Mouse (Mus musculus) forebrain, embryonic 13.5 days (tissue): ENCODE measurements at regions not wholly inside any gene's neighbourhood (a gene's known extent, or its start where the extent isn't known, plus 50 kb on each side); places are given as distances from the start of the nearest gene placed in this dataset.
A peak's percentile ranks its signal among the peaks of the same experiment; 100 is the strongest.
"Not testable (repeated sequence)": the region's sequence is repeated elsewhere in the genome, so short reads cannot be mapped to it uniquely, and the experiment has no call there.

Experiments used
- ATAC-seq: fragments of 200-750 bp; cut with Nextera tagmentation; 2 replicates; pipeline ENCODE4 v1.8.0; 2017
- H3K27ac ChIP-seq: fragments of 300-500 bp; sonication (generic); 2 replicates; pipeline ENCODE4 v1.5.1; 2015; ENCODE audit warnings: inconsistent platforms, mild to moderate bottlenecking, moderate library complexity
- H3K27me3 ChIP-seq: fragments of 300-500 bp; sonication (generic); 2 replicates; pipeline ENCODE4 v1.6.1; 2015; ENCODE audit warnings: mild to moderate bottlenecking, inconsistent platforms
- H3K36me3 ChIP-seq: fragments of 300-500 bp; sonication (generic); 2 replicates; pipeline ENCODE4 v1.6.1; 2015; ENCODE audit warnings: mild to moderate bottlenecking, inconsistent platforms; ENCODE audit not compliant: poor library complexity, severe bottlenecking
- H3K4me1 ChIP-seq: fragments of 300-500 bp; sonication (generic); 2 replicates; pipeline ENCODE4 v1.6.1; 2015; ENCODE audit warnings: inconsistent platforms
- H3K4me2 ChIP-seq: fragments of 300-500 bp; sonication (generic); 2 replicates; pipeline ENCODE4 v1.6.1; 2015; ENCODE audit warnings: inconsistent platforms, mild to moderate bottlenecking, moderate library complexity
- H3K4me3 ChIP-seq: fragments of 300-500 bp; sonication (generic); 2 replicates; pipeline ENCODE4 v1.5.1; 2015; ENCODE audit warnings: mild to moderate bottlenecking, inconsistent platforms
- H3K9ac ChIP-seq: fragments of 300-500 bp; sonication (generic); 2 replicates; pipeline ENCODE4 v1.6.1; 2015; ENCODE audit warnings: mild to moderate bottlenecking, inconsistent platforms
- H3K9me3 ChIP-seq: fragments of 300-500 bp; sonication (generic); replicated peaks from 2 replicates; pipeline ENCODE4 v1.6.1; 2016; ENCODE audit warnings: inconsistent platforms
- WGBS: fragments of 180-500 bp; shearing (Covaris S2); methylation state at CpG from one replicate; pipeline ENCODE4 v1.1.7; 2015; 5-methylcytosine and 5-hydroxymethylcytosine counted together

GRCm38 (mm10) chr9:5604019-5604418, 258.8 kb downstream of the Casp12 start:
- no peaks in the 10 kb centered on the region for H3K27me3 ChIP-seq
- H3K4me1 ChIP-seq, result no peaks in the 10 kb centered on the region
- H3K27ac ChIP-seq, result no peak overlapping the region
- H3K36me3 ChIP-seq, result no peaks in the 10 kb centered on the region
- no peak for ATAC-seq
- WGBS, result 59% methylated on average over 1 of the region's 1 CpGs
- no peak overlapping the region for H3K9ac ChIP-seq
- no peaks in the 10 kb centered on the region for H3K9me3 ChIP-seq
- no peak overlapping the region for H3K4me3 ChIP-seq
- H3K4me2 ChIP-seq, result no peak overlapping the region

GRCm38 (mm10) chr9:5605015-5605414, 259.8 kb downstream of the Casp12 start:
- no peaks in the 10 kb centered on the region for H3K9me3 ChIP-seq
- no peak overlapping the region for H3K9ac ChIP-seq
- no peaks in the 10 kb centered on the region for H3K27me3 ChIP-seq
- no peak overlapping the region for H3K4me3 ChIP-seq
- H3K4me2 ChIP-seq, result no peak overlapping the region
- H3K27ac ChIP-seq, result no peak overlapping the region
- no peak for ATAC-seq
- H3K4me1 ChIP-seq, result no peaks in the 10 kb centered on the region
- no peaks in the 10 kb centered on the region for H3K36me3 ChIP-seq

- H3K27ac ChIP-seq, result no peak overlapping the region
Observed at GRCm38 (mm10) chr9:5616725-5617124, 271.5 kb downstream of the Casp12 start.

GRCm38 (mm10) chr9:5623396-5623795, 278.2 kb downstream of the Casp12 start:
- H3K9ac ChIP-seq, result no peak overlapping the region
- WGBS, result 91% methylated on average over 2 of the region's 2 CpGs
- no peaks in the 10 kb centered on the region for H3K27me3 ChIP-seq
- H3K4me3 ChIP-seq, result no peak overlapping the region
- H3K36me3 ChIP-seq, result no peaks in the 10 kb centered on the region
- H3K9me3 ChIP-seq, result no peaks in the 10 kb centered on the region
- H3K4me1 ChIP-seq, result no peaks in the 10 kb centered on the region
- no peak overlapping the region for H3K27ac ChIP-seq
- no peak overlapping the region for H3K4me2 ChIP-seq
- ATAC-seq, result no peak

More at GRCm38 (mm10) chr9:5616725-5617124, 271.5 kb downstream of the Casp12 start:
- Histone ChIP-seq H3K9me3 (no peaks in the 10 kb centered on the region), H3K4me2 (no peak overlapping the region), H3K4me3 (no peak overlapping the region), H3K27me3 (no peaks in the 10 kb centered on the region), H3K9ac (no peak overlapping the region), H3K36me3 (no peaks in the 10 kb centered on the region), H3K4me1 (no peaks in the 10 kb centered on the region)
- 94% methylated on average over 17 of the region's 17 CpGs for WGBS
- ATAC-seq, result no peak

DNA sequence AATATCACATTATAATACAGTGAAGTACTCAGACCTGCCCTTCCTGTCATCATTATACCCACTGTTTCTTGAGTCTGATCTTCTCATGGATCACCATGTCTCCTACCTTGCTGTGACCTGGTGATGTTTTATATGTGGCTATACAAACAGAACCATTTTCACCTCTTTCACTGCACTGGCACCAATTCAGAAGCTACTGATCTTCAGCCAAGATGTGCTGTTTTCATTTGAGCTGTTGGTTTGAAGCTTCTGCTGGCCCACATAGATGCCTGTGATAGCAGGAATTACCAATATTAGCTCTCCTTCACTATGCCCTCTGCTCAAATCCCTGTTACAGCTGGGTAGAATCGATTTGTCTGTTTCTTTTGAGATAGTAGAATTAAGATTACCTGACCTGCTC, 282.3 kb downstream of the Casp12 start:
- H3K4me1 ChIP-seq, result no peaks in the 10 kb centered on the region
- ATAC-seq, result no peak
- H3K27ac ChIP-seq, result no peak overlapping the region
- 70% methylated on average over 1 of the region's 1 CpGs for WGBS
- H3K36me3 ChIP-seq, result no peaks in the 10 kb centered on the region
- no peak overlapping the region for H3K9ac ChIP-seq
- H3K4me3 ChIP-seq, result no peak overlapping the region
- H3K9me3 ChIP-seq, result no peaks in the 10 kb centered on the region
- H3K4me2 ChIP-seq, result no peak overlapping the region
- no peaks in the 10 kb centered on the region for H3K27me3 ChIP-seq

GRCm38 (mm10) chr9:5634461-5634953, 289.3 kb downstream of the Casp12 start:
- no peak overlapping the region for H3K4me2 ChIP-seq
- no peaks in the 10 kb centered on the region for H3K9me3 ChIP-seq
- H3K36me3 ChIP-seq, result no peaks in the 10 kb centered on the region
- WGBS, result 57% methylated on average over 3 of the region's 3 CpGs
- no peak overlapping the region for H3K9ac ChIP-seq
- no peak for ATAC-seq
- H3K27ac ChIP-seq, result no peak overlapping the region
- H3K27me3 ChIP-seq, result no peaks in the 10 kb centered on the region
- no peaks in the 10 kb centered on the region for H3K4me1 ChIP-seq
- H3K4me3 ChIP-seq, result no peak overlapping the region

DNA sequence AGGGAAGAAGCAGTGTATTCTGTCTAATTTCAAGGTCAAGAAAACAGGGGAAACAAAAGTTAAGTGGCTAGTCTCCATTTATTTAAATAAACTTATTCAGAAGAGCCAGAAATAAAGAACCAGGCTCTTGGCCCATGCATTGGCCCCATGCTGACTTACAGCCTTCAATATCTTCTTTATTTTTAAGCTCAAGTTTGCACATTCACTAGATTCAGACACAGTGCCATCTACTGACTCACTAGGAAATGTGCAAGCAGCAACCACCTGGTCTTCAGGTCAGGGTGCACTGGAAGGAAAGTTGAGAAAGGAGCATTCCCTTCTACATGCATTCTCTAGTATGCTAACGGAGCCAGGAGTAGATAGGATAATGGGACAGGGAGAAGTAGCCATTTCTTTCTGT, 289.7 kb downstream of the Casp12 start:
- H3K9me3 ChIP-seq, result no peaks in the 10 kb centered on the region
- no peak overlapping the region for H3K9ac ChIP-seq
- ATAC-seq, result peak; percentile 70; the same call in 1 of the 2 replicates
- WGBS, result 23% methylated on average over 1 of the region's 1 CpGs
- no peaks in the 10 kb centered on the region for H3K36me3 ChIP-seq
- H3K4me2 ChIP-seq, result no peak overlapping the region
- no peak overlapping the region for H3K4me3 ChIP-seq
- H3K27ac ChIP-seq, result no peak overlapping the region
- no peaks in the 10 kb centered on the region for H3K4me1 ChIP-seq
- no peaks in the 10 kb centered on the region for H3K27me3 ChIP-seq

DNA sequence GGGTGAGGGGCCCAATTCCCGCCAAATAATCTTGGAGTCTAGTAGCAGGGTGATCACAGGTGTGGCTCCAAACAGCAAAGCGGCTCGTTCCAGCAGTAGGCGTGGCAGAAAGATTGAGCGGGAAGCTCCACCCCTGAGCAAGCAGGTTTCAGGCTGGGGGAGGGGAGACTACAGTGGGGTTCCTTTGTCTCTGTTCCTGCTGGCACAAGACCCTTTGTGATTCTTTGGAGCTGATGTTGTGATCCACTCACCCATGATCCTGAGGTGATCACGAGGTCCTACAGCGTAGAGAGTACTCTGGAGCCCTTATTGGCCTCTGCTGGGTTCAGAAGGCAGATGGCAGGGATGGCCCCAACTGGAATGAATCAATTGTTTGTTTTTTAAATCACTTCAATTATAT, 318.7 kb downstream of the Casp12 start:
- no peaks in the 10 kb centered on the region for H3K27me3 ChIP-seq
- H3K9me3 ChIP-seq, result no peaks in the 10 kb centered on the region
- no peak overlapping the region for H3K9ac ChIP-seq
- no peak overlapping the region for H3K27ac ChIP-seq
- 82% methylated on average over 7 of the region's 7 CpGs for WGBS
- ATAC-seq, result no peak
- H3K4me2 ChIP-seq, result no peak overlapping the region
- H3K4me1 ChIP-seq, result no peaks in the 10 kb centered on the region
- no peaks in the 10 kb centered on the region for H3K36me3 ChIP-seq
- H3K4me3 ChIP-seq, result no peak overlapping the region

GRCm38 (mm10) chr9:5673551-5673950, 328.3 kb downstream of the Casp12 start:
- ATAC-seq, result no peak
- no peak overlapping the region for H3K27ac ChIP-seq

GRCm38 (mm10) chr9:5708482-5708881, 363.3 kb downstream of the Casp12 start:
- Histone ChIP-seq H3K36me3 (no peaks in the 10 kb centered on the region), H3K27ac (no peak overlapping the region), H3K4me3 (no peak overlapping the region), H3K9me3 (no peaks in the 10 kb centered on the region), H3K27me3 (no peaks in the 10 kb centered on the region), H3K4me1 (no peaks in the 10 kb centered on the region), H3K4me2 (no peak overlapping the region), H3K9ac (no peak overlapping the region)
- ATAC-seq, result no peak
- 81% methylated on average over 3 of the region's 3 CpGs for WGBS

More at GRCm38 (mm10) chr9:5673551-5673950, 328.3 kb downstream of the Casp12 start:
- 88% methylated on average over 4 of the region's 4 CpGs for WGBS
- Histone ChIP-seq H3K36me3 (no peaks in the 10 kb centered on the region), H3K9ac (no peak overlapping the region), H3K27me3 (no peaks in the 10 kb centered on the region), H3K4me2 (no peak overlapping the region), H3K4me3 (no peak overlapping the region), H3K4me1 (no peaks in the 10 kb centered on the region), H3K9me3 (no peaks in the 10 kb centered on the region)

DNA sequence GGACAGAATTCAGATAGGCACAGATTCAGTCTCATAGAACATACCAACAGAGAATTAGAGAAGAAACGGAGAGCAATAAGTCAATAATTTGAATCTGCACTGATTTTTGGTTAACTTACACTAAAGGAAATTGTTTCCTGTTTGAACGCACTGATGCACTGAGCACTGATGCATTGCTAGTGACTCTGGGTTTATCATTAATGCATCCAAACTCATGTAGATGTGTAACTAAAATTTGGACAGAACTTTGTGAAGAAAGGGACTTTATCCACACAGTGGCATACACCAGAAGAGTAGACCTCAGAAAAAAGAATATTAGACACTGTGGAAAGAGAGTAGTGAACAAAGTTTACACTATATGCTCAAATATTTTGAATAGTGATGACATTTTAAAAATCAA, 364.2 kb downstream of the Casp12 start:
- H3K27ac ChIP-seq, result no peak overlapping the region
- 78% methylated on average over 2 of the region's 2 CpGs for WGBS
- no peak overlapping the region for H3K9ac ChIP-seq
- no peak overlapping the region for H3K4me2 ChIP-seq
- H3K27me3 ChIP-seq, result no peaks in the 10 kb centered on the region
- no peaks in the 10 kb centered on the region for H3K36me3 ChIP-seq
- no peak for ATAC-seq
- no peaks in the 10 kb centered on the region for H3K9me3 ChIP-seq
- H3K4me1 ChIP-seq, result no peaks in the 10 kb centered on the region
- no peak overlapping the region for H3K4me3 ChIP-seq

DNA sequence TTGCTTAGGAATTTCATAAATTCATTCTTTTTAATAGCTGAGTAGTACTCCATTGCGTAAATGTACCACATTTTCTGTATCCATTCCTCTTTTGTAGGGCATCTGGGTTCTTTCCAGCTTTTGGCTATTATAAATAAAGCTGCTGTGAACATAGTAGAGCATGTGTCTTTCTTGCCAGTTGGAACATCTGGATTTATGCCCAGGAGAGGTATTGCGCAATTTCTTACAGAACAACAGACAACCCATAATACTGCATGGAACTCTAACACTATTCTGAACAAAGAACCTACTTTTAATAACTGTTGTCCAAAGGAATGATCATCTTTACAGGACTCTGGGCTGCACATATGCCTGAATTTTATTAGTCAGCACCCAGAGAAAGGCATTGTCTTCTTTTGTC, 373.4 kb downstream of the Casp12 start:
- H3K4me2 ChIP-seq, H3K36me3 ChIP-seq, H3K4me1 ChIP-seq, H3K4me3 ChIP-seq, H3K9me3 ChIP-seq, ATAC-seq, H3K27ac ChIP-seq, H3K9ac ChIP-seq, H3K27me3 ChIP-seq: not testable (repeated sequence)
- WGBS, result 94% methylated on average over 2 of the region's 2 CpGs

DNA sequence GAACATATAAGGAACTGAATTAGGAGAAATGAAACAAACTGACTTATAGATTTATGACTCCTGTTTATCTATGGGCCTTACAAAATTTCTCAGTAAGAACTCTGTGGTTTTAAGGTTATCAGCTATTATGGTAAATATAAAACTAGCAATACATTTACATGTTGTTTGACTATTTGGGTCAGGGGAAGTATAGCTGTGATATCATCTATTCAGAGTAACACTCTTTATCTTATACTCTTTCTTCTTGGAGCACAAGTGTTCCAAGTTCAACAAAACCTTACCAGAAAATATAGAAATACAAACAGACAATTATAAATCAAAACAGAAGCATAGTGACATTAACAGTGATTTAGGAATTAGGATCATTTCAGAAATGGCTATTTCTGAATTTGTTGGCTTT, 383.6 kb downstream of the Casp12 start:
- Histone ChIP-seq H3K9ac (no peak overlapping the region), H3K4me1 (no peaks in the 10 kb centered on the region), H3K9me3 (no peaks in the 10 kb centered on the region), H3K36me3 (no peaks in the 10 kb centered on the region), H3K4me3 (no peak overlapping the region), H3K27ac (no peak overlapping the region), H3K27me3 (no peaks in the 10 kb centered on the region), H3K4me2 (no peak overlapping the region)
- no peak for ATAC-seq
